In genomic region chrX:106198904-106199303, GRCm38 (mm10) we compare ENCODE assay signal across 19 mouse cellular contexts. TPM values are rescaled to one million over a fixed set of nuclear protein-coding genes. Genes with fewer than 3 reads are reported as not detected.
A peak's percentile ranks its signal among the peaks of the same experiment; 100 is the strongest.
DNase-seq lines count a peak whose midpoint lies in the region; ATAC-seq and TF ChIP-seq lines count a peak whose summit lies in the region.
"Had no signal": no experiment of that assay in that cellular context is flagged by ENCODE, and none has a peak within 500 bp of the region (broad histone marks: within the 10 kb centered on the region; RNA-seq: fewer than 3 reads in every experiment).

No protein-coding gene starts in this region.

- peaks cover 15% of the 10 kb centered on the region for H3K36me3 ChIP-seq in intestine, postnatal 0 days (ENCODE audit: control insufficient read depth, insufficient read depth)
- no peaks in the 10 kb centered on the region for H3K36me3 ChIP-seq in intestine, embryonic 15.5 days
- peaks cover 33% of the 10 kb centered on the region for H3K36me3 ChIP-seq in midbrain, embryonic 14.5 days (ENCODE audit: control insufficient read depth, insufficient read depth, low read length)
- H3K36me3 ChIP-seq in midbrain, embryonic 16.5 days (ENCODE audit: control insufficient read depth, insufficient read depth, low read length) = no peaks in the 10 kb centered on the region
- H3K36me3 ChIP-seq in splenic B cell, adult 2 months (ENCODE audit: control insufficient read depth, insufficient read depth, low read length, poor library complexity, severe bottlenecking) = peaks cover 2% of the 10 kb centered on the region; the same call in 1 of the 2 replicates

- H3K4me1 ChIP-seq in intestine, postnatal 0 days (replicated peaks; ENCODE audit: control insufficient read depth, insufficient read depth, low read length) = no peaks in the 10 kb centered on the region
- H3K4me1 ChIP-seq in intestine, embryonic 15.5 days (replicated peaks) = no peaks in the 10 kb centered on the region
- H3K4me1 ChIP-seq in midbrain, embryonic 14.5 days (ENCODE audit: control insufficient read depth, insufficient read depth, low read length) = no peaks in the 10 kb centered on the region
- no peaks in the 10 kb centered on the region for H3K4me1 ChIP-seq in midbrain, embryonic 16.5 days (ENCODE audit: control insufficient read depth, insufficient read depth, low read length)

- peak; percentile 53 for TF ChIP-seq CTCF in intestine, postnatal 0 days (IDR thresholded peaks at IDR 0.05; ENCODE audit: low read depth)

- H3K4me2 ChIP-seq in intestine, postnatal 0 days (replicated peaks; ENCODE audit: low read depth) = no peak overlapping the region
- H3K4me2 ChIP-seq in intestine, embryonic 15.5 days (replicated peaks) = no peak overlapping the region
- H3K4me2 ChIP-seq in midbrain, embryonic 14.5 days (ENCODE audit: low read length) = no peak overlapping the region
- H3K4me2 ChIP-seq in midbrain, embryonic 16.5 days (ENCODE audit: low read length) = no peak overlapping the region
- H3K4me2 ChIP-seq: midbrain, embryonic 11.5 days had no signal

- intact Hi-C loops in gastrocnemius, postnatal 14 days (cut with DNase I; ENCODE audit: low total_unique reads) = no loop called here

- no peak for ATAC-seq in intestine, postnatal 0 days
- ATAC-seq in intestine, embryonic 15.5 days = no peak
- no peak for ATAC-seq in midbrain, embryonic 14.5 days (ENCODE audit: low FRiP score, low TSS enrichment)
- no peak for ATAC-seq in midbrain, embryonic 16.5 days

- no peak overlapping the region for H3K4me3 ChIP-seq in intestine, postnatal 0 days (ENCODE audit: low read depth, low read length)
- H3K4me3 ChIP-seq in intestine, embryonic 15.5 days (replicated peaks) = no peak overlapping the region
- no peak overlapping the region for H3K4me3 ChIP-seq in midbrain, embryonic 14.5 days (replicated peaks; ENCODE audit: low read depth, low read length)
- H3K4me3 ChIP-seq in midbrain, embryonic 16.5 days (ENCODE audit: low read depth, low read length) = no peak overlapping the region

- no peaks in the 10 kb centered on the region for H3K9me3 ChIP-seq in intestine, postnatal 0 days (ENCODE audit: control insufficient read depth)
- no peaks in the 10 kb centered on the region for H3K9me3 ChIP-seq in intestine, embryonic 15.5 days
- H3K9me3 ChIP-seq in midbrain, embryonic 14.5 days (ENCODE audit: control insufficient read depth, low read length) = no peaks in the 10 kb centered on the region
- no peaks in the 10 kb centered on the region for H3K9me3 ChIP-seq in midbrain, embryonic 16.5 days (replicated peaks; ENCODE audit: control insufficient read depth, low read length, poor library complexity, severe bottlenecking)

- no peaks in the 10 kb centered on the region for H3K27me3 ChIP-seq in intestine, postnatal 0 days (replicated peaks; ENCODE audit: control insufficient read depth, insufficient read depth, low read length)
- no peaks in the 10 kb centered on the region for H3K27me3 ChIP-seq in intestine, embryonic 15.5 days (replicated peaks)
- no peaks in the 10 kb centered on the region for H3K27me3 ChIP-seq in midbrain, embryonic 14.5 days (ENCODE audit: control insufficient read depth, insufficient read depth, low read length)
- H3K27me3 ChIP-seq in midbrain, embryonic 16.5 days (ENCODE audit: control insufficient read depth, insufficient read depth, low read depth, low read length) = no peaks in the 10 kb centered on the region
- no peaks in the 10 kb centered on the region for H3K27me3 ChIP-seq in splenic B cell, adult 2 months (ENCODE audit: control insufficient read depth, insufficient read depth, low read length, poor library complexity, severe bottlenecking)

- H3K27ac ChIP-seq in intestine, postnatal 0 days (ENCODE audit: low read depth, low read length) = no peak overlapping the region
- H3K27ac ChIP-seq in intestine, embryonic 15.5 days = no peak overlapping the region
- H3K27ac ChIP-seq in midbrain, embryonic 14.5 days (replicated peaks; ENCODE audit: low read depth, low read length) = no peak overlapping the region
- no peak overlapping the region for H3K27ac ChIP-seq in midbrain, embryonic 16.5 days (ENCODE audit: low read length)

- no peak overlapping the region for H3K9ac ChIP-seq in intestine, postnatal 0 days (ENCODE audit: low read depth, low read length)
- no peak overlapping the region for H3K9ac ChIP-seq in intestine, embryonic 15.5 days
- no peak overlapping the region for H3K9ac ChIP-seq in midbrain, embryonic 14.5 days (replicated peaks; ENCODE audit: low read length)
- no peak overlapping the region for H3K9ac ChIP-seq in midbrain, embryonic 16.5 days (ENCODE audit: low read depth, low read length)

- 80% methylated on average over 5 of the region's 5 CpGs for WGBS in intestine, postnatal 0 days
- 84% methylated on average over 5 of the region's 5 CpGs for WGBS in intestine, embryonic 15.5 days
- WGBS in midbrain, embryonic 14.5 days = 90% methylated on average over 5 of the region's 5 CpGs
- 83% methylated on average over 5 of the region's 5 CpGs for WGBS in midbrain, embryonic 16.5 days

- peak; percentile 13 for DNase-seq in midbrain, embryonic 14.5 days
- DNase-seq in ZHBTc4 (ENCODE audit: low read depth, low spot score) = peak; percentile 28
- peak; percentile 32 for DNase-seq in splenic B cell, adult 2 months (ENCODE audit: low read depth, low spot score)
- no peak for DNase-seq in gastrocnemius, postnatal 14 days
- DNase-seq: adrenal gland, postnatal 10 days; cerebellum, adult 9-11 months; heart, postnatal 36 days; kidney, postnatal 10 days; lung, postnatal 14 days; spleen, adult 18-20 months had no signal

RNA-seq across cellular contexts. Expression of gene Pgk1, which starts 12.0 kb away (rescaled TPM):
- polyA plus RNA-seq in intestine, postnatal 0 days (2015; fragmentation: Nextera tagmentation; extraction: Ambion mirVana) = 185 and 193 TPM in 2 replicates
- polyA plus RNA-seq in intestine, embryonic 15.5 days (2015; fragmentation: Nextera tagmentation; extraction: Ambion mirVana) = 506 and 511 TPM in 2 replicates
- 243 and 266 TPM in 2 replicates for polyA plus RNA-seq in midbrain, embryonic 14.5 days (2014; fragmentation: Nextera tagmentation; extraction: Ambion mirVana)
- 252 and 278 TPM in 2 replicates for polyA plus RNA-seq in midbrain, embryonic 16.5 days (2015; fragmentation: Nextera tagmentation; extraction: Ambion mirVana)
- 1,000 to 10,000 TPM; 1,326 to 1,532 TPM for total RNA-seq in gastrocnemius, postnatal 14 days (2021)

RNA-seq across cellular contexts. Expression of gene Taf9b, which starts 22.1 kb away (rescaled TPM):
- 6.9 and 7.6 TPM in 2 replicates for polyA plus RNA-seq in intestine, postnatal 0 days (2015; fragmentation: Nextera tagmentation; extraction: Ambion mirVana)
- 8.8 TPM in 2 replicates for polyA plus RNA-seq in intestine, embryonic 15.5 days (2015; fragmentation: Nextera tagmentation; extraction: Ambion mirVana)
- polyA plus RNA-seq in midbrain, embryonic 14.5 days (2014; fragmentation: Nextera tagmentation; extraction: Ambion mirVana) = 15.0 and 18.2 TPM in 2 replicates
- 19.2 and 20.0 TPM in 2 replicates for polyA plus RNA-seq in midbrain, embryonic 16.5 days (2015; fragmentation: Nextera tagmentation; extraction: Ambion mirVana)
- total RNA-seq in gastrocnemius, postnatal 14 days (2021) = 1 to 10 TPM; 5.6 to 6.9 TPM

RNA-seq across cellular contexts. Expression of gene Tlr13, which starts 55.9 kb away (rescaled TPM):
- 0.82 and 0.94 TPM in 2 replicates for polyA plus RNA-seq in intestine, postnatal 0 days (2015; fragmentation: Nextera tagmentation; extraction: Ambion mirVana)
- polyA plus RNA-seq in intestine, embryonic 15.5 days (2015; fragmentation: Nextera tagmentation; extraction: Ambion mirVana) = 0.65 and 0.69 TPM in 2 replicates
- 0.13 and 0.41 TPM in 2 replicates for polyA plus RNA-seq in midbrain, embryonic 14.5 days (2014; fragmentation: Nextera tagmentation; extraction: Ambion mirVana)
- polyA plus RNA-seq in midbrain, embryonic 16.5 days (2015; fragmentation: Nextera tagmentation; extraction: Ambion mirVana) = 0.19 and 0.24 TPM in 2 replicates
- total RNA-seq in gastrocnemius, postnatal 14 days (2021) = under 1 TPM; 0.62 to 0.78 TPM

RNA-seq across cellular contexts. Expression of gene Fnd3c2, which starts 56.3 kb away (rescaled TPM):
- polyA plus RNA-seq in intestine, postnatal 0 days (2015; fragmentation: Nextera tagmentation; extraction: Ambion mirVana) = not detected in 2 replicates
- polyA plus RNA-seq in intestine, embryonic 15.5 days (2015; fragmentation: Nextera tagmentation; extraction: Ambion mirVana) = not detected in 2 replicates
- not detected in 2 replicates for polyA plus RNA-seq in midbrain, embryonic 14.5 days (2014; fragmentation: Nextera tagmentation; extraction: Ambion mirVana)
- polyA plus RNA-seq in midbrain, embryonic 16.5 days (2015; fragmentation: Nextera tagmentation; extraction: Ambion mirVana) = not detected in 2 replicates
- total RNA-seq in gastrocnemius, postnatal 14 days (2021) = under 1 TPM in 1 of 2 experiments, not detected in 1; 0.23 TPM
- total RNA-seq: heart, postnatal 36 days; layer of hippocampus, postnatal 10 days had no signal
- polyA plus RNA-seq: embryonic facial prominence, embryonic 11.5 days; intestine, embryonic 14.5 days; limb, embryonic 11.5 days; midbrain, embryonic 11.5 days; neural tube, embryonic 11.5 days had no signal
